Mouse (Mus musculus): ENCODE measurements around the gene Adgre5. TPM values are rescaled to one million over a fixed set of nuclear protein-coding genes. Genes with fewer than 3 reads are reported as not detected.
A peak's percentile ranks its signal among the peaks of the same experiment; 100 is the strongest.

Gene Adgre5
- 11.0 and 13.4 TPM in 2 replicates for polyA plus RNA-seq (2015; fragmentation: Nextera tagmentation; extraction: Ambion mirVana)

DNA sequence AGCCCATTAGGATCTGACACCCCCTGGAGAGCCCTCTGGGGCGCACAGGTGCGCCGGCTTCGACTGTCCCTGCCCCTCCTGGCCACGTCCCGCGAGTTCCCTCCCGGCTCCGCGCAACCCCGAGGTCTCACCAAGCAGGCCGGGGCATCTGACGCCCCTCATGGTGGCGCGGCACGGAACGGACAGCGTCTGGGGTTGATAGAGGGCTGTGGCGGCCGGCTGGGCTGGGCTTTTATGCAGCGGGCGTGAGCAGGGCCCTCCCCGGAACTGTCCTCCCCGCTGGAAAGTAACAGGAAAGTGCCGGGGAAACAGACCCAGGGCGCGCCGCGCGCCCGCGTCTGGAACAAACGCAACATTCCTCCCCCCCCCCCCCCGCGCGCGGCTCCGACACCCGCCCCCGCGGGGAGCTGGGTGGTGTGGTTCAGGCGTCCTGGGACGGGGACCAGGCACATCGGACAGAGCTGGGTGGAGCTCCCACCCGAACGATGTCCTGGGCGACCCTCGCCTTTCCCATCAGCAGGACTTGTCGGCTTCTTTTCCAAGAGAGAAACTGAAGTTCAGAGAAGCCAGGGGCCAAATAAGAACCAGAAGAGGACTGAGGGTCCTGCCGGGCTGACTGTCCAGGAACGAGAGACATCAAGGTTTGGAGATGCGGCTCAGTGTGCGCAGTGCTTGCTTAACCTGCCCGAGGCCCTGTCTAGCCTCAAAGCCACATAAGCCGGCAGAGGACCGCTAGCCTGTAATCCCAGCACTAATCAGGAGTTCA is at the start of gene Adgre5:
TSS of gene Adgre5 (minus strand) at position 351 of the 766 bp plus-strand sequence.
- H3K4me3 ChIP-seq, result peak within 1 kb of the TSS; percentile 41
- H3K27ac ChIP-seq (replicated peaks), result peak within 1 kb of the TSS; percentile 18; the same call in 1 of the 2 replicates
- H3K9ac ChIP-seq, result peak within 1 kb of the TSS; percentile 44
- peak; percentile 60 for ATAC-seq (ENCODE audit: low FRiP score, low read depth)
- no peaks in the 10 kb centered on the region for H3K36me3 ChIP-seq
- H3K9me3 ChIP-seq, result no peaks in the 10 kb centered on the region
- H3K4me2 ChIP-seq, result peak within 1 kb of the TSS; percentile 81
- peaks cover 32% of the 10 kb centered on the region for H3K27me3 ChIP-seq
- peaks cover 6% of the 10 kb centered on the region for H3K4me1 ChIP-seq (replicated peaks)
- WGBS, result 1% methylated on average over 43 of the region's 56 CpGs

DNA sequence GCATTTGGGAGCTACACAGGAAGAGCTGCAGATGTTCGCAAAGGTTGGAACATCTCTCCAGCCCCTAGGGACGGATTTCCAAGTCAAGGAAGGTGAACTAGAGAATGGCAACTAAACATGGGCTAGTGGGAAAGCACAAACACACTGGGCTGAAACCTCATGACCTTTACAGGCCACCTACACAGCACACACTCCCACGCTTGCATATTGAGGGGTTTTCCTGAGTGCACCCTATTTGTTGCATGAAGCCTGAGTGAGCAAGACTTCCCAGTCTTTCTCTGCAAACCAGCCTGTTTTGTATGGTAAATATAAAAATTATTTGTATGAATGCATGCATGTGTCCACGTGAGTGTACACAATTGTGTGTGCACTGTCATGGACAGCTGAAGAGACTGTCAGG is 48.7 kb upstream of the Adgre5 start:
- Histone ChIP-seq H3K4me3 (no peak overlapping the region), H3K4me2 (no peak overlapping the region), H3K9me3 (no peaks in the 10 kb centered on the region), H3K27ac (replicated peaks) (no peak overlapping the region), H3K27me3 (no peaks in the 10 kb centered on the region), H3K9ac (no peak overlapping the region), H3K36me3 (no peaks in the 10 kb centered on the region), H3K4me1 (replicated peaks) (0 out of 2 replicates have a peak, but pooled peaks cover 9% of the 10 kb centered on the region)
- WGBS, result 77% methylated on average over 4 of the region's 4 CpGs
- ATAC-seq (ENCODE audit: low FRiP score, low read depth), result no peak

DNA sequence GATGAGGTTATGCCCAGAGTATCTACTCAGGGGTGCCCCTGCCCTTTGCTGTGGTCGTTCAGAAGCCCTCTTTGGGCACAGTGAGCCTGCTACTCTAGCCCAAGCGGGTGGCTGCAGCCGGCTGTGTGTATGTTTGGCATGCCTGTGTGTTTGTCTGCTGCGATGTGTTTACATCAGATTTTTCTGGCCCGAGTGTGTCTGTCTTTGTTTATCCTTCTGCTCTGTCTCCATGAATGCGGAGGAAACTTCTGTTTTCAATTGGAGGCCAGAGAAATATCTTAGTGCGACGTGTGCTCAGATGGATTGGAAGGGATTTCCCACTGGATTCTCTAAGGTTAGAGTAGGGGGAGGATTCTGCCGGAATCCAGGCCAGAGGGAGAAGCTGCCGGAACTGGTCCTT is 43.9 kb upstream of the Adgre5 start:
- Histone ChIP-seq H3K27ac (replicated peaks) (no peak overlapping the region), H3K9me3 (no peaks in the 10 kb centered on the region), H3K4me1 (replicated peaks) (peaks cover 8% of the 10 kb centered on the region; the same call in 1 of the 2 replicates), H3K4me3 (no peak overlapping the region), H3K36me3 (no peaks in the 10 kb centered on the region), H3K27me3 (no peaks in the 10 kb centered on the region), H3K4me2 (no peak overlapping the region), H3K9ac (no peak overlapping the region)
- WGBS, result 76% methylated on average over 10 of the region's 10 CpGs
- ATAC-seq (ENCODE audit: low FRiP score, low read depth), result no peak

DNA sequence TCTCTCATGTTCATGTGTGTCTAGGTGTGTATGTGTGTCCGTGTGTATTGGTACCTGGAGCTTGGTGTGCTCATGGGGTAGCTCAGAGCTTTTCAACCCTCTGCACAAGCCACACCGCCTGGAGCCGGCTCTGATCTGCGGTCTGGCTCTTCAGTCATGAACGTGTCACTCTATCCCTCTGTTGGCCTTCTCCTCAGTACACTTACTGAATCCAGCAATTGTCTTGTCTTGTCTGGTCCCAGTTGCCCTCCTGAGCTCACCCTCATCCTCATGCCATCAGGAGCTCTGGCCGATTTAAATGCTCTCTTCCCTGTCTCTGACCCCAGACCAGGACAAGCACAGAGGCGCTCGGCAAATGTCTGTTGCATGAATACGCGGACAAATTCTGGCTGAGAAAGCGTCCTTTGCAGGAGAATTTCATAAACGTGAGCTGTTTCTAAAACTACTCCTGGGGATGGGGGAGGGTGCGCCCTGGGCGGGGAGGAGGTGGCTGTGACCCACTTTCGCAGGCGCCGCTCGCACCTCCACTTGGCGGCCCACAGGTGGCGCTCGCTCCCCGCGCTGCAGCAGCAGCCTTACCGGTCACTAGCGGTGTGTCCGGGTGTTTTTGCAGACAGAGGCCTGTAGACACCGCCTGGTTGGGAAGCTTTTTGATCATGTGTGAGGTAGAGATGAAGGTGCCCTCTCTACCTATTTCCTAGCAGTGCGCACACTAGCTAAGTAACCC is 41.9 kb upstream of the Adgre5 start:
- H3K4me2 ChIP-seq, result peak overlapping the region; percentile 41
- H3K27me3 ChIP-seq, result no peaks in the 10 kb centered on the region
- peak overlapping the region; percentile 66 for H3K27ac ChIP-seq (replicated peaks)
- peak; percentile 90 for ATAC-seq (ENCODE audit: low FRiP score, low read depth)
- H3K9ac ChIP-seq, result peak overlapping the region; percentile 9; the same call in 1 of the 2 replicates
- peaks cover 8% of the 10 kb centered on the region; the same call in 1 of the 2 replicates for H3K4me1 ChIP-seq (replicated peaks)
- peak overlapping the region; percentile 8; the same call in 1 of the 2 replicates for H3K4me3 ChIP-seq
- no peaks in the 10 kb centered on the region for H3K9me3 ChIP-seq
- H3K36me3 ChIP-seq, result no peaks in the 10 kb centered on the region
- 13% methylated on average over 28 of the region's 28 CpGs for WGBS

DNA sequence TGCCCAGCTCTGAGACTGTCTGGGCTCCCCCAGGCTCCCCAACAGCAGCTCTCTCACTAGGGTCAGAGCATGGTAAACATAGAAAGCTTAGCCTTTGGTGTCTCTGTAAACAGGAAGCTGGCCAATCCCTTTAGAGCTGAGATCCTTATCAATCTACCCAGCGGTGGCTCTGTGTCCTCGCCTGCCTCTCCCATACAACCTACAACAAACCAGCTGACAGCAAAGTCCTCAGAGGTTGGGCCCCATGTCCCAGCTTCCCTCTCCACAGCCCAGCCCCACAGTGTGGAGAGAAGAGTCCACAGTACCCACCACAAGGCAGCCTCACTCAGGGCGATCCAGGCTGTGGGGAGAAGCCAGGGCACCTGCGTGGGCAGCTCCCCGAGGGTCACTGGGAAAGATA is 38.5 kb upstream of the Adgre5 start:
- peaks cover 8% of the 10 kb centered on the region; the same call in 1 of the 2 replicates for H3K4me1 ChIP-seq (replicated peaks)
- no peak overlapping the region for H3K9ac ChIP-seq
- no peak overlapping the region for H3K4me2 ChIP-seq
- 69% methylated on average over 5 of the region's 5 CpGs for WGBS
- no peak for ATAC-seq (ENCODE audit: low FRiP score, low read depth)
- H3K36me3 ChIP-seq, result no peaks in the 10 kb centered on the region
- H3K27ac ChIP-seq (replicated peaks), result no peak overlapping the region
- no peak overlapping the region for H3K4me3 ChIP-seq
- H3K9me3 ChIP-seq, result no peaks in the 10 kb centered on the region
- H3K27me3 ChIP-seq, result no peaks in the 10 kb centered on the region

DNA sequence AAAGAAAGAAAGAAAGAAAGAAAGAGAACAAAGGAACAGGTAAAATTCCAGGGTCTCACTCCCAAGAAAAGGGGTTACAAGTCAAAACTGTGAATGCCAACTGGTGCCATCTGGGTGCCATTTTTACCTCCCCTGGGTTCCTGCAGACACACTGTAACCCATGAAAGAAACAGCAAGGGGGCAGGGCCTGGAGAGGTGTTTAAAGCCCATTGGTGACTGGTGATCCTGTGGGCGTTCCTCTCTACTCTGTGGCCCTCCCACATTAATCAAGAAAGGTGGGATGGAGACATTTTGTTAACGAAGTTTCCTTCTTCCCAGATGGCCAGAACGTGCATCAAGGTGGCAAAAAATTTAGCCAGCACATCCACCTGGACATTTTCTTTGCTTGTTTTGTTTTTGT is 36.9 kb upstream of the Adgre5 start:
- Histone ChIP-seq H3K4me1 (replicated peaks) (peaks cover 4% of the 10 kb centered on the region; the same call in 1 of the 2 replicates), H3K9ac (no peak overlapping the region), H3K9me3 (no peaks in the 10 kb centered on the region), H3K27ac (replicated peaks) (no peak overlapping the region), H3K4me3 (no peak overlapping the region), H3K27me3 (no peaks in the 10 kb centered on the region), H3K36me3 (no peaks in the 10 kb centered on the region), H3K4me2 (no peak overlapping the region)
- no peak for ATAC-seq (ENCODE audit: low FRiP score, low read depth)
- 74% methylated on average over 3 of the region's 3 CpGs for WGBS

DNA sequence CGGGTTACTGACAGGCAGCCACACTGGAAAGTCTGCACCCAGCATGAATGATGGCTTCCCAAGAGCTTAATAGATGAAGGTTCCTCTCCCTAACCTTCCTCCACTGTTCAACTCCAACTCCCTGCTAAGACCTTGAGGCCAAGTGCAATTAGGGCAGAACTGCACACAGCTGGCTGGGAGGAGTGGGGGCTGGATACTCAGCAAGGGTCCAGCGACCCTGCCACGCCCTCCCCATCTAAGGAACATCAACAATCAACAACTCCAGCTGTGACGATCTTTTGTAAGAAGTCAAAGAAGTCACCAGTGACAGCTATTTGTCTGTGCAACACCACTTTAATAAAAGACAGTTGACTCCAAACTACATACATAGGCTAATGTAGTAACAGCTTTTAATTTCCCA is 35.5 kb upstream of the Adgre5 start:
- Histone ChIP-seq H3K27me3 (no peaks in the 10 kb centered on the region), H3K4me1 (replicated peaks) (peaks cover 6% of the 10 kb centered on the region), H3K36me3 (no peaks in the 10 kb centered on the region), H3K9ac (no peak overlapping the region), H3K4me2 (no peak overlapping the region), H3K9me3 (no peaks in the 10 kb centered on the region), H3K27ac (replicated peaks) (no peak overlapping the region), H3K4me3 (no peak overlapping the region)
- no peak for ATAC-seq (ENCODE audit: low FRiP score, low read depth)
- 36% methylated on average over 4 of the region's 4 CpGs for WGBS

DNA sequence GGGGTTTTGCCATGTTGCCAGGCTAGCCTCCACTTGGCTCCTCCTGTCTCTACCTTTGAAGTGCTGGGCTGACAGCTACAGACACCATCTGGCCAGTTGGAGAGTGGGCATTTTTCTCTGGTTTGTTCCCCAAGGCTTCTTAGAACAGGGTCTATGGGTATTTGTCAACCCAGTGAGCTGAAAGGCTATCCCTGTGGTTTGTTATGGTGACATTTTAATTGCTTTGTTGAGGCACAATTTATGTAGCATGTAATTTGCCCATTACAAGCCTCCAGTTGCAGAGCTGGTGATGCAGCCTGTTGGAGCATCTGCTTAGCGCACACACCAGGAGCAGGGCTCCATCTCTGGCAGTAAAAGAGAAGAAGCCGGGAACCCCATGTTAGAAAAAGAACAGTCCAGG is 33.1 kb upstream of the Adgre5 start:
- Histone ChIP-seq H3K27me3 (no peaks in the 10 kb centered on the region), H3K9ac (no peak overlapping the region), H3K9me3 (no peaks in the 10 kb centered on the region), H3K4me3 (no peak overlapping the region), H3K36me3 (no peaks in the 10 kb centered on the region), H3K4me2 (no peak overlapping the region), H3K4me1 (replicated peaks) (peaks cover 6% of the 10 kb centered on the region), H3K27ac (replicated peaks) (no peak overlapping the region)
- no peak for ATAC-seq (ENCODE audit: low FRiP score, low read depth)
- WGBS, result 78% methylated on average over 2 of the region's 2 CpGs

DNA sequence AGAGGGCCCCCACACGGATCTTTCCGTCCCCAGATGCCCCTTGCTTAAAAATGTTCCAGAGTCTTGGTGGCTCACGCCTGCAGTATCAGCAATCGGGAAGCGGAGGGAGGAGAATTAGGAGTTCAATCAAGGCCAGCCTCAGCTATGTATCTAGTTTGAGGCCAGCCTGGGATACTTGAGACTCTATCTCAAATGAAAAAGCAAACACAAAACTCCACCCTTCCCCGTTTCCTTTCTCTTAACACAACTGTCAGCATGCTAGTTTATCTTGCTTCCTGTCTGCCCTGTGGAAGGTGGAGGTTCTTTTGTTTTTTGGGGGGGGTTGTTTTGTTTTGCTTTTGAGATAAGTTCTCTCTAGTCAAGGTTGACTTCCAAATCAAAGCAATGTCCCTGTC is 32.3 kb upstream of the Adgre5 start:
- 0 out of 2 replicates have a peak, but pooled peaks have one; percentile 23 for ATAC-seq (ENCODE audit: low FRiP score, low read depth)
- Histone ChIP-seq H3K9ac (no peak overlapping the region), H3K4me2 (peak overlapping the region; percentile 77), H3K9me3 (no peaks in the 10 kb centered on the region), H3K27ac (replicated peaks) (no peak overlapping the region), H3K27me3 (no peaks in the 10 kb centered on the region), H3K36me3 (no peaks in the 10 kb centered on the region), H3K4me1 (replicated peaks) (peaks cover 6% of the 10 kb centered on the region), H3K4me3 (peak overlapping the region; percentile 40)
- 42% methylated on average over 6 of the region's 6 CpGs for WGBS

DNA sequence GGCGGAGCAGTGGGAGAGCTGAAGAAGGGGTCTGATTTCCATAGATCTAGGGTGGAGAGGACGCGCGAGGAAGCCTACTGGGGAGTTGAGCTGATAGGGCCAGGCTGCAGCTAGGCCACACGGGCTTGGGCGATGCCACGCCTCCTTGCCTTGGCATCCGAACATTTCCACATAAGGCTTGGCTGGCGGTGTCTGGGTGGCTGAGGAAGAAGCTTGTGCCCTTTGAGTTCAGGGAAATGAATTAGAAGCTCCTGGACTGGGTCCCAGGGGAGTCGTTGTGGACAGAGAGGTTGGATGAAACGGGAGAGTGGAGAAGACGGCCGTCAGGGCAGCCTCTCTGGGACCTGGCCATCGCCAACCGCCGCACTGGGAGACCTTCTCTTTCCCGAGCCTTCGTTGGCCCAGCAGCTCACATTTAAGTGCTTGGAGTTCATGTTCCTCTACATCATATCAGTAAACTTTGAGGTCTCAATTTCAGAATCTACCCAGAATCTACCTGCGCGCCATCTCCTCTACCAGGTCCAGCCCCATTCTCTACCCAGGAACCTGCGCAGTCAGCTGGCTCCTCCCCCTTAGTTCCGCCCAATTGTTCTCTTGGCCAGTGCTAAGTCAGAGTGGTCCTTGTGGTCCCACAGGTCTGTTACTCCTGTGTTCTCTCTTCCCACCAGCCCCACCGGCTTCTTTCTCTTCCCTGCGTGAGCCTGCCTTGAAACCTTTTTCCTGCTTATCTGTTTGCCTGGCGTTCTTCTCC is 31.8 kb upstream of the Adgre5 start:
- WGBS, result 6% methylated on average over 25 of the region's 25 CpGs
- Histone ChIP-seq H3K4me1 (replicated peaks) (peaks cover 6% of the 10 kb centered on the region), H3K27me3 (no peaks in the 10 kb centered on the region), H3K9ac (peak overlapping the region; percentile 33), H3K4me3 (peak overlapping the region; percentile 40), H3K36me3 (no peaks in the 10 kb centered on the region), H3K4me2 (peak overlapping the region; percentile 77), H3K27ac (replicated peaks) (0 out of 2 replicates have a peak overlapping the region, but pooled peaks have one; percentile 49), H3K9me3 (no peaks in the 10 kb centered on the region)
- ATAC-seq (ENCODE audit: low FRiP score, low read depth), result peak; percentile 88

DNA sequence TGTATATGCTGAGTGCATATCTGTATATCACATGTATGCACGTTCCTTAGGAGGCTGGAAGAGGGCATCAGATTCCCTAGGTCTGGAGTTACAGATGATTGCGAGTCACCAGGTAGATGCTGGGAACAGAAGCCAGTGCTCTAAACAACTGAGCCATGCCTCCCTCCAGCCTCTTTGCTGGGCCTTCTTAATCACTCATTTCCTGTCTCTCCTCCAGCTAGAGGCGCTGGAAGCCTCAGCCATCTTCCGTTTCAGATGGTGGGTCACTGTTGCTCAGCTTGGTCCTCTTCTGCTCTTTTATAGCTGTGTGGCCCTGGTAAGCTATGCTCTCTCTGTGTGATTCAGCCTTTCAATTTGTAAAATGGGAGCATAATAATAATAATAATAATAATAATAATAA is 30.7 kb upstream of the Adgre5 start:
- Histone ChIP-seq H3K4me1 (replicated peaks) (peaks cover 6% of the 10 kb centered on the region), H3K27me3 (no peaks in the 10 kb centered on the region), H3K9me3 (no peaks in the 10 kb centered on the region), H3K4me3 (no peak overlapping the region), H3K4me2 (no peak overlapping the region), H3K9ac (no peak overlapping the region), H3K36me3 (no peaks in the 10 kb centered on the region), H3K27ac (replicated peaks) (no peak overlapping the region)
- WGBS, result 64% methylated on average over 4 of the region's 4 CpGs
- no peak for ATAC-seq (ENCODE audit: low FRiP score, low read depth)
